Mouse (Mus musculus) C2C12 (cell line): ENCODE measurements around the gene Synm.

Experiments used
- CEBPB ChIP-seq: IDR thresholded peaks from one replicate; pipeline ENCODE4 v1.6.1; 2011; ENCODE audit warnings: low read depth, mild to moderate bottlenecking, control low read depth, moderate library complexity
- CTCF ChIP-seq: IDR thresholded peaks from one replicate; pipeline ENCODE4 v1.5.1; 2011; ENCODE audit not compliant: control insufficient read depth, insufficient read depth, insufficient read length

DNA sequence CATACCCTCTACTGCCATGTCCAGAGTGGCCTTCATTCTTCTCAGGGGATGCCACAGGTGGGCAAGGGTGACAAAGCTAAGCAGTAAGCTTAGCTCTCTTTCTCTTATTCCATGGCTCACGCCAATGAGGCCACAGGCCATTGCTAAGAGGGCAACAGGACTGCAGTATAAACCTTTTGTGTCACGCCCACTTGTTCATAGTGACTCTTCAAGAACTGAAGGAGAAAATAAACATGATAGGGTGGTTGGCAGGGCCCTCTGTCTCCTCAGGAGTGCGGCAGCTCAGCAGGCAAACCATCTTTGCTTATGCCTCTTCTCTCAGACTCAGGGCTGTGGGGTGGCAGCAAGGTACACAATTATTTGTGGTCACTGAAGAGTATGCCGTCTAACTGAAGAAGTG lies 30.7 kb downstream of the Synm start:
- no peak for TF ChIP-seq CTCF
- TF ChIP-seq CEBPB = no peak
